Mouse (Mus musculus): Measurements from ENCODE around the gene Lsamp. TPM values are rescaled to one million over a fixed set of nuclear protein-coding genes. Genes with fewer than 3 reads are reported as not detected.

Lsamp gene
- polyA plus RNA-seq, 1 experiment = not detected

DNA sequence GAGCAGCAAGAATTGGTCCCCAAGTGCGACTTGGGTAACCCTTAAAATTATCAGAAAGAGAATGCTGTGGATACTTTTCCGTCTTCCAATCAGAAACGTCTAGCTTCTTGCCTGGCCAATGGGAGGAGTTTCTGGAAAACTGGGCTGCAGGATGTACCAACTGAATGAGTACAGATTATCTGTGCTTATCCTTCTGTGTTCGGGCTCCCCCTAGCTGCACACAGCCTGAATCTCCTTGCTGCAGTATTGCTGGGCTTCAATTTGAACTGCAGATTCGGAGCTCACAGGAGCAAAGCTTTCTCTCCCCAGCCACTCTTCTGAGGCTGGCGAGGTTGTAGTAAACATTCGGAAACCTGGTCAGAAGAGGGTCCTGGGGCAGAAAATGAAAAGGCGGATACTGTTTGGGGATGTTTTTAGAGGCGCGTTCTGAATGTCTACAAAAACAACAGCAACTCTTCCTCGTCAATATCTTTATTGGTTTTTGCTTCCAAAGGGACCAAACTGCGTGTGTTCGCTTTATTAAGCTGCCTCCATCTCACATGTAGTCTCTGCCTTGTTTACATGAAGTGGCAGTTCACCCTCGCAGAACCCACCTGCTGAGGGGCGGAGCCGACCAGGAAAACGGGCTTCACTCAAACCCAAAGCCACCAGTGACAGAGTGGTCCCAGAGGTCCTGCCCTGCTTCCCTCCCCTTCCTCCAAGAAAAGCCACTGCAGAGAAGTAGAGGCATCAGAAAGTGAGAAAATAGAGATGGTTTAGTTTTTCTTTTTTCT, 984.1 kb downstream of the Lsamp start:
- no peaks in the 10 kb centered on the region for H3K9me3 ChIP-seq (ENCODE audit: control insufficient read depth, low read length)
- H3K36me3 ChIP-seq (ENCODE audit: control insufficient read depth) = no peaks in the 10 kb centered on the region
- no peak for TF ChIP-seq TAL1 (IDR thresholded peaks at IDR 0.05; ENCODE audit: low read length)
- no peak for TF ChIP-seq GATA1 (IDR thresholded peaks at IDR 0.05; ENCODE audit: low read length)
- no peak overlapping the region for H3K4me3 ChIP-seq (replicated peaks)
- no peaks in the 10 kb centered on the region for H3K4me1 ChIP-seq (ENCODE audit: control insufficient read depth)
- no peaks in the 10 kb centered on the region for H3K27me3 ChIP-seq (ENCODE audit: control insufficient read depth)

DNA sequence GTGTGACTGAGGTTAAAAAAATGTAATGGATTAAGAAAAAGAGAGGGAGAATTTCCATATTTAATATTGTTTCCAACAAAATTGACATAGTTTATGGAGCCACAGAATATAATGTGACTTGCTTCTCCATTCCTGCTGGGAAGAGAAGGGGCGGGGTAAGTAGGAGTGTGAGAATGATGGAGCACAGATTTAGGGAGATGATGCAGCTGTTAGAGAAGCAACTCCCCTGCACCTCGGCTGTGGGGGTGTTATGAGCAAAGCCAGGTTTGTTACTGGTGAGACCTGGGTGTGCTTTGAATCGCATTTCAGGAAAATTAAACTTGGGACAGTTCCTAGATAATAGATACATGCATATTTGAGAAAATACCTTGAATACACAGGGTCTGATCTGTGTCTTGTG, 987.2 kb downstream of the Lsamp start:
- no peaks in the 10 kb centered on the region for H3K9me3 ChIP-seq (ENCODE audit: control insufficient read depth, low read length)
- TF ChIP-seq GATA1 (IDR thresholded peaks at IDR 0.05; ENCODE audit: low read length) (no peak), TAL1 (IDR thresholded peaks at IDR 0.05; ENCODE audit: low read length) (no peak)
- no peaks in the 10 kb centered on the region for H3K36me3 ChIP-seq (ENCODE audit: control insufficient read depth)
- H3K4me3 ChIP-seq (replicated peaks) = no peak overlapping the region
- no peaks in the 10 kb centered on the region for H3K27me3 ChIP-seq (ENCODE audit: control insufficient read depth)
- no peaks in the 10 kb centered on the region for H3K4me1 ChIP-seq (ENCODE audit: control insufficient read depth)

- H3K36me3 ChIP-seq (ENCODE audit: control insufficient read depth) = no peaks in the 10 kb centered on the region
- no peaks in the 10 kb centered on the region for H3K4me1 ChIP-seq (ENCODE audit: control insufficient read depth)
- H3K27me3 ChIP-seq (ENCODE audit: control insufficient read depth) = no peaks in the 10 kb centered on the region
- TF ChIP-seq GATA1 (IDR thresholded peaks at IDR 0.05; ENCODE audit: low read length) (no peak), TAL1 (IDR thresholded peaks at IDR 0.05; ENCODE audit: low read length) (no peak)
- H3K4me3 ChIP-seq (replicated peaks) = no peak overlapping the region
- H3K9me3 ChIP-seq (ENCODE audit: control insufficient read depth, low read length) = no peaks in the 10 kb centered on the region
Measured at GRCm38 (mm10) chr16:40974084-40974483, 989.9 kb downstream of the Lsamp start.

DNA sequence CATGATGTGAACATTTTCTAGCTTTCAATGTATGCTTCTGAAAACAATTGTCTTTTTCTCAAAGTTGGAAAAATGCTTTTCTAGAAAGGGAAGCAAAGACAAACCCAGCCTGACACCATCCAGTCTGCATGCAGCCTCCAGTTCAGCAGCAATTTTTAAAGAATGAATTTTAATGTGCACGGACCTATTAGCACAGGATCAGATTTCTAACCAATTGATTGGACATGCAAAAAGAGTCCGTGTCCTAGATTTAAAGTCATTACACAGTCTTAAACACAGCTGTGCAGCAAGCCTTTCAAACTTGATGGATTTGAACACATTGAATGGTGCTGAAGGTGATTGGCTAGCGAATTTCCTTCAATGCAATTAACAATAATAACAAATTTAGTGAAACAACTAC, 998.9 kb downstream of the Lsamp start:
- TF ChIP-seq TAL1 (IDR thresholded peaks at IDR 0.05; ENCODE audit: low read length) (no peak), GATA1 (IDR thresholded peaks at IDR 0.05; ENCODE audit: low read length) (no peak)
- Histone ChIP-seq H3K27me3 (ENCODE audit: control insufficient read depth) (no peaks in the 10 kb centered on the region), H3K4me3 (replicated peaks) (no peak overlapping the region), H3K4me1 (ENCODE audit: control insufficient read depth) (no peaks in the 10 kb centered on the region), H3K9me3 (ENCODE audit: control insufficient read depth, low read length) (no peaks in the 10 kb centered on the region), H3K36me3 (ENCODE audit: control insufficient read depth) (no peaks in the 10 kb centered on the region)

GRCm38 (mm10) chr16:41007569-41007968, 1023.4 kb downstream of the Lsamp start:
- TF ChIP-seq TAL1 (IDR thresholded peaks at IDR 0.05; ENCODE audit: low read length) (no peak), GATA1 (IDR thresholded peaks at IDR 0.05; ENCODE audit: low read length) (no peak)

DNA sequence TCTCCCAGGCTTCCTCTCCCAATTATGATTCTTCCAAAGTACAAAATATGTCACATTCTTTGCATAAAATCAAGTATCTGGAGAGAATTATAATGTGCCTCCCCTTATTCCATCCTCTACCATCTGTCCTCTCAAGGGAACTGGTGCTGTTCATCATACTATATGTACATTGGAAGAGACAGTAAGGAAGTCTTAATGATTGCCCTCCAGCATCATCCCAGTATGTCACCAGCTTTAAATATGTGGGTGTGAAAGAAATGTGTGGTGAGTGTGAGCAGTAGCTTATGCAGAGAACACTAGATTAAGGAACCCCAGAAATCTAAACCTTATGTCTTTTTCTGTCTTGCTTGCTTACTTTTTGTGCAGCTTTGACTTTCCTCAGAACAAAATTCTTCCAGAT, 1050.6 kb downstream of the Lsamp start:
- H3K36me3 ChIP-seq (ENCODE audit: control insufficient read depth) = no peaks in the 10 kb centered on the region
- no peaks in the 10 kb centered on the region for H3K27me3 ChIP-seq (ENCODE audit: control insufficient read depth)
- TF ChIP-seq GATA1 (IDR thresholded peaks at IDR 0.05; ENCODE audit: low read length) (no peak), TAL1 (IDR thresholded peaks at IDR 0.05; ENCODE audit: low read length) (no peak)
- H3K4me1 ChIP-seq (ENCODE audit: control insufficient read depth) = no peaks in the 10 kb centered on the region
- H3K9me3 ChIP-seq (ENCODE audit: control insufficient read depth, low read length) = no peaks in the 10 kb centered on the region
- no peak overlapping the region for H3K4me3 ChIP-seq (replicated peaks)

More at GRCm38 (mm10) chr16:41007569-41007968, 1023.4 kb downstream of the Lsamp start:
- no peaks in the 10 kb centered on the region for H3K27me3 ChIP-seq (ENCODE audit: control insufficient read depth)
- H3K4me3 ChIP-seq (replicated peaks) = no peak overlapping the region
- no peaks in the 10 kb centered on the region for H3K9me3 ChIP-seq (ENCODE audit: control insufficient read depth, low read length)
- no peaks in the 10 kb centered on the region for H3K36me3 ChIP-seq (ENCODE audit: control insufficient read depth)
- no peaks in the 10 kb centered on the region for H3K4me1 ChIP-seq (ENCODE audit: control insufficient read depth)

DNA sequence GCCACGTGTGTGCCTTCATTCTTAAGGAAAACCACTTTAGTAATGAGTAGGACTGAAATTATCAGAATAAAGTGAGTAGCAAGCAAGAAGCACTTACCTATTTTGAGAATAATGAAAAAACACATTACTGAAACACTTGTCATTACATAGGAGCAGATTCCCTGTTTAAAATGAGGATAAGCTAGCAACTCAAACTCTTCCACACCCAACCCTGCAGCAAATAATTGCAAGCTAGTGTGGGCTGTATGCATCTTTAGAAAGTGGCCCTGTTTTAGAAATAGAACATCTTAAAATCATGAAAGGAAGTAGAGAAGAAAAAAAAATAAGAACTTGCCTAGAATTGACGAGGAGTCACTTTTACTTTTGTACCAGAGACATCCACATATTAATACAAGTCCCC, 1057.5 kb downstream of the Lsamp start:
- no peak overlapping the region for H3K4me3 ChIP-seq (replicated peaks)
- no peaks in the 10 kb centered on the region; the same call in 1 of the 2 replicates for H3K9me3 ChIP-seq (ENCODE audit: control insufficient read depth, low read length)
- H3K36me3 ChIP-seq (ENCODE audit: control insufficient read depth) = no peaks in the 10 kb centered on the region
- no peaks in the 10 kb centered on the region for H3K4me1 ChIP-seq (ENCODE audit: control insufficient read depth)
- no peak for TF ChIP-seq GATA1 (IDR thresholded peaks at IDR 0.05; ENCODE audit: low read length)
- no peak for TF ChIP-seq TAL1 (IDR thresholded peaks at IDR 0.05; ENCODE audit: low read length)
- no peaks in the 10 kb centered on the region for H3K27me3 ChIP-seq (ENCODE audit: control insufficient read depth)

DNA sequence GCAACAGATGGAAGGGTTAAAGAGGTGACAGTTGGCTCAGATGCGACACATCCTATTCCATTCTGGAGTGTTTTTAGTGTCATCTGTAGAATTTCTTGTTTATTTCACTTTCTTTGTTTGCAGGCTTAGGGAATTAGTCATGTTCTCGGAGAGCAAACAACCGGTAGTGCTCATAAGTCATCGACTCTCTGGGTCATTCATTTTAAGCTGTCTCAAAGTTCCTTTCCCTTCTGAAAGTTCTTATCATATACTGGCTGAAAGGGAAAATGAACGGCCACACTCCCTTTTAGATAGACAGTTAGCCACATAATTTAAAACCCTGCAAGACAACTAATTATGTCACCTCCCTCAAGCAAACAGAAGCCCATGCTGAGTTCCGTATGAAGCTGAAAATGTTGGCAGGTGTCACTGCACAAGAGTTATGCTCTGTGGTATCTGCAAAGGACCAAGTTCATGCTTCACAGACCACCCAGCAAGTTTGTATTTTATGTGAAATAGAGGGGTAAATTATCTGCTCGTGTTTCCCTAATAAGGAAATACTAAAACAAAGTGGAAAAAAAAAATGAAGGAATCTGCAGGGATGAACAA, 1079.2 kb downstream of the Lsamp start:
- Histone ChIP-seq H3K9me3 (ENCODE audit: control insufficient read depth, low read length) (no peaks in the 10 kb centered on the region), H3K27me3 (ENCODE audit: control insufficient read depth) (no peaks in the 10 kb centered on the region), H3K4me1 (ENCODE audit: control insufficient read depth) (no peaks in the 10 kb centered on the region), H3K4me3 (replicated peaks) (no peak overlapping the region), H3K36me3 (ENCODE audit: control insufficient read depth) (no peaks in the 10 kb centered on the region)
- no peak for TF ChIP-seq GATA1 (IDR thresholded peaks at IDR 0.05; ENCODE audit: low read length)
- no peak for TF ChIP-seq TAL1 (IDR thresholded peaks at IDR 0.05; ENCODE audit: low read length)

DNA sequence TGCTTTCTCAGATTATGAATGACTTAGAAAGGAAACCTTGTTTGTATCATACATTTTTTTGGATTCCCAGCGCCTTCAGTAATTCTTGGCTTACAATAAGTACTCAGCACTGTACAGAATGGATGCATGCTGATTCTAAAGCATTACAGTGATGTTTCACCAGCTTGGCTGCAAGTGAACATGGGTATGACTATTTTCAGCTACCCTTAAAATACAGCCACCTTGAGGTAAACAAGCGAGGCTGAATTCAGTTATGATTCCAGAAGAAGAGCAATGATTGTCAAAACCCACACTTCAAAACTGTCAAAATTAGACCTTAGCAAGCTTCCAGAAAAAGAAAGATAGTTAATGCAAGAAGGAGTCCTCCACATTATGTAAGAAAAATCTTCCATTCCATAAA, 1089.3 kb downstream of the Lsamp start:
- no peaks in the 10 kb centered on the region for H3K4me1 ChIP-seq (ENCODE audit: control insufficient read depth)
- no peaks in the 10 kb centered on the region for H3K9me3 ChIP-seq (ENCODE audit: control insufficient read depth, low read length)
- TF ChIP-seq TAL1 (IDR thresholded peaks at IDR 0.05; ENCODE audit: low read length) (no peak), GATA1 (IDR thresholded peaks at IDR 0.05; ENCODE audit: low read length) (no peak)
- H3K36me3 ChIP-seq (ENCODE audit: control insufficient read depth) = no peaks in the 10 kb centered on the region
- no peak overlapping the region for H3K4me3 ChIP-seq (replicated peaks)
- H3K27me3 ChIP-seq (ENCODE audit: control insufficient read depth) = no peaks in the 10 kb centered on the region
